8 mouse cellular contexts compared by ENCODE assay signal in the genomic region with DNA sequence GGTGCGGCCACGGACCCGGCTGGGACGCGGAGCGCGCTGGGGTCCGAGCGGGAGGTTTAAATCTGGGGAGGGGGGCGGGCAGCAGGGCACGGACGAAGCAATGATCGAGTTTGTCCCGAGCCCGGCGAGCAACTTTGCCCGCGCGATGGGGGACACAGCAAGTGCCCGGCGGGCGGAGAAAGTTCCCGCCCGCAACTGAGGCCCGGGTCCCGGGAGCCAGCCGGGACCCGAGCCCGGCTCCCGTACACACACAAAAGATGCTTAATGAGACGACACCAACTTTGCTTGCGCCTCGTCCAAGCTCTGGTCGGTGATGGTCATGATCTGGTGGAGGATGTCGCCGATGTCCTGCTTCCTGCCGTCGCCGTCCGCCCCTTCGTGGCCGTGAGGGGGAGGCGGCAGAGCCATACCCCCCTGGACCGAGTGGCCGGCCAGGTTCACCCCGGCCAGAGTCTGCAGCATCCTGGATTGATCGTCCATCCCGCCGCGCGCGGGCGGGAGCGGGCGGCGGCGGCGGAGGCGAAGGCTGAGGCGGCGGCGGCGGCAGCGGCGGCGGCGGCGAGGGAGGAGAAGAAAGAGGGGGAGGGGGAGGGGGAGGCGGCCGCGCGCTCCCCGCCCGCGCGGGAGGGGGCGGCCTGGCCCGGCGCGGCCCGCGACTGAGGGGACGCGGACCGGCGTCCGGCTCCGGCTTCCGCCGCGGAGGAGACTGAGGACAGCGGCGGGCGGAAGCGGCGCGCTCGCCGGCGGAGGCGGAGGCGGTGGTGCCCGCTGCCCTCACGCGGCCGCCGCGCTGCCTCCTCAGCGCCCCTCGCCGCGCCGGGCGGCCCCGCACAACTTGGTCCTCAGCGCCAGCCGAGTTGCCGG. TPM values are rescaled to one million over a fixed set of nuclear protein-coding genes. Genes with fewer than 3 reads are reported as not detected.
A peak's percentile ranks its signal among the peaks of the same experiment; 100 is the strongest.
DNase-seq lines count a peak whose midpoint lies in the region; ATAC-seq lines count a peak whose summit lies in the region.

No protein-coding gene starts in this region.

- peak; percentile 68 for DNase-seq in CD4-positive helper T cell, adult 2 months (ENCODE audit: low read depth, low spot score)
- peak; percentile 62 to 69 for DNase-seq in adrenal gland, adult 18-20 months (ENCODE audit: low spot score in 2 of 2)
- DNase-seq in embryo, embryonic 10.5 days (ENCODE audit: low spot score): peak; percentile 77
- DNase-seq in ovary, postnatal 10 days (ENCODE audit: low spot score): peak; percentile 18
- peak; percentile 51 for DNase-seq in thymus, postnatal 14 days

- H3K9ac ChIP-seq in heart, embryonic 13.5 days: peak overlapping the region; percentile 99
- H3K9ac ChIP-seq in kidney, embryonic 16.5 days (replicated peaks; ENCODE audit: low read length): peak overlapping the region; percentile 99
- H3K9ac ChIP-seq in lung, embryonic 16.5 days (ENCODE audit: low read length): peak overlapping the region; percentile 96

- H3K9me3 ChIP-seq in heart, embryonic 13.5 days: no peaks in the 10 kb centered on the region
- H3K9me3 ChIP-seq in kidney, embryonic 16.5 days (ENCODE audit: low read length): no peaks in the 10 kb centered on the region
- H3K9me3 ChIP-seq in lung, embryonic 16.5 days (ENCODE audit: control insufficient read depth, low read length): no peaks in the 10 kb centered on the region

- no peaks in the 10 kb centered on the region for H3K27me3 ChIP-seq in heart, embryonic 13.5 days (replicated peaks)
- no peaks in the 10 kb centered on the region for H3K27me3 ChIP-seq in kidney, embryonic 16.5 days (ENCODE audit: insufficient read depth, low read length)
- no peaks in the 10 kb centered on the region for H3K27me3 ChIP-seq in lung, embryonic 16.5 days (ENCODE audit: control insufficient read depth, insufficient read depth, low read depth, low read length)

- under 1% methylated on average over 92 of the region's 118 CpGs for WGBS in heart, embryonic 13.5 days
- under 1% methylated on average over 68 of the region's 118 CpGs for WGBS in kidney, embryonic 16.5 days
- WGBS in lung, embryonic 16.5 days: under 1% methylated on average over 78 of the region's 118 CpGs

- peak overlapping the region; percentile 85 for H3K4me2 ChIP-seq in heart, embryonic 13.5 days
- peak overlapping the region; percentile 93 for H3K4me2 ChIP-seq in kidney, embryonic 16.5 days (replicated peaks; ENCODE audit: low read depth, low read length)
- H3K4me2 ChIP-seq in lung, embryonic 16.5 days (ENCODE audit: low read depth, low read length): peak overlapping the region; percentile 71

- peaks cover 29% of the 10 kb centered on the region for H3K4me1 ChIP-seq in heart, embryonic 13.5 days
- peaks cover 21% of the 10 kb centered on the region for H3K4me1 ChIP-seq in kidney, embryonic 16.5 days (ENCODE audit: insufficient read depth, low read length)
- peaks cover 13% of the 10 kb centered on the region for H3K4me1 ChIP-seq in lung, embryonic 16.5 days (replicated peaks; ENCODE audit: control insufficient read depth, insufficient read depth, low read length)

- ATAC-seq in heart, embryonic 13.5 days (ENCODE audit: extremely low read depth, insufficient number of reproducible peaks, low FRiP score, low TSS enrichment): peak; percentile 48
- ATAC-seq in kidney, embryonic 16.5 days (ENCODE audit: low FRiP score, low TSS enrichment): peak; percentile 29
- peak; percentile 48 for ATAC-seq in lung, embryonic 16.5 days (ENCODE audit: low read depth)

- peak overlapping the region; percentile 99 for H3K27ac ChIP-seq in heart, embryonic 13.5 days (replicated peaks)
- H3K27ac ChIP-seq in kidney, embryonic 16.5 days (ENCODE audit: low read length): peak overlapping the region; percentile 98
- peak overlapping the region; percentile 99 for H3K27ac ChIP-seq in lung, embryonic 16.5 days (ENCODE audit: low read length)

- H3K4me3 ChIP-seq in heart, embryonic 13.5 days: peak overlapping the region; percentile 82
- H3K4me3 ChIP-seq in kidney, embryonic 16.5 days (ENCODE audit: low read length): peak overlapping the region; percentile 84
- H3K4me3 ChIP-seq in lung, embryonic 16.5 days (ENCODE audit: low read length): peak overlapping the region; percentile 95

- H3K36me3 ChIP-seq in heart, embryonic 13.5 days: no peaks in the 10 kb centered on the region
- H3K36me3 ChIP-seq in kidney, embryonic 16.5 days (ENCODE audit: insufficient read depth, low read length): no peaks in the 10 kb centered on the region
- no peaks in the 10 kb centered on the region for H3K36me3 ChIP-seq in lung, embryonic 16.5 days (ENCODE audit: control insufficient read depth, insufficient read depth, low read length)

RNA-seq across cellular contexts. Expression of gene Pbx3, which starts 1.3 kb away (rescaled TPM):
- total RNA-seq in adrenal gland, adult 18-20 months (2021): 10 to 100 TPM; 55.0 to 85.4 TPM
- polyA plus RNA-seq in heart, embryonic 13.5 days (2015; fragmentation: Nextera tagmentation; extraction: Ambion mirVana): 19.1 and 20.4 TPM in 2 replicates
- polyA plus RNA-seq in kidney, embryonic 16.5 days (2015; fragmentation: Nextera tagmentation; extraction: Ambion mirVana): 22.7 and 24.1 TPM in 2 replicates
- 24.2 and 25.1 TPM in 2 replicates for polyA plus RNA-seq in lung, embryonic 16.5 days (2015; fragmentation: Nextera tagmentation; extraction: Ambion mirVana)

RNA-seq across cellular contexts. Expression of gene Mapkap1, which starts 34.9 kb away (rescaled TPM):
- 10 to 100 TPM; 63.5 to 71.5 TPM for total RNA-seq in adrenal gland, adult 18-20 months (2021)
- polyA plus RNA-seq in heart, embryonic 13.5 days (2015; fragmentation: Nextera tagmentation; extraction: Ambion mirVana): 54.5 and 63.3 TPM in 2 replicates
- polyA plus RNA-seq in kidney, embryonic 16.5 days (2015; fragmentation: Nextera tagmentation; extraction: Ambion mirVana): 90.1 and 91.2 TPM in 2 replicates
- polyA plus RNA-seq in lung, embryonic 16.5 days (2015; fragmentation: Nextera tagmentation; extraction: Ambion mirVana): 70.6 and 74.6 TPM in 2 replicates

Comparison
In these comparisons a context has a peak if more than half of its experiments do, and no peak if none do; other contexts are left out.
1. Peak in every context shown above with its lines: DNase-seq, ATAC-seq, H3K4me3 ChIP-seq and H3K27ac ChIP-seq.
2. DNase-seq: peak in every context shown above with its lines; median percentile 77 in embryo, embryonic 10.5 days; 68 in CD4-positive helper T cell, adult 2 months; 66 in adrenal gland, adult 18-20 months; 51 in thymus, postnatal 14 days; 18 in ovary, postnatal 10 days.